Mouse (Mus musculus) colon, adult 2 months (tissue): ENCODE measurements around the gene Aen. TPM values are rescaled to one million over a fixed set of nuclear protein-coding genes. Genes with fewer than 3 reads are reported as not detected.

ENCODE experiments used
- polyA plus RNA-seq: library from polyadenylated mRNA; depleted of rRNA; stranded (reverse); fragments of >200 nt; gene quantifications from 2 replicates; pipeline ENCODE4 v1.2.3, GENCODE M21; 2012; rRNA removed

The Aen gene
- polyA plus RNA-seq, result 21.9 and 22.7 TPM in 2 replicates

DNA sequence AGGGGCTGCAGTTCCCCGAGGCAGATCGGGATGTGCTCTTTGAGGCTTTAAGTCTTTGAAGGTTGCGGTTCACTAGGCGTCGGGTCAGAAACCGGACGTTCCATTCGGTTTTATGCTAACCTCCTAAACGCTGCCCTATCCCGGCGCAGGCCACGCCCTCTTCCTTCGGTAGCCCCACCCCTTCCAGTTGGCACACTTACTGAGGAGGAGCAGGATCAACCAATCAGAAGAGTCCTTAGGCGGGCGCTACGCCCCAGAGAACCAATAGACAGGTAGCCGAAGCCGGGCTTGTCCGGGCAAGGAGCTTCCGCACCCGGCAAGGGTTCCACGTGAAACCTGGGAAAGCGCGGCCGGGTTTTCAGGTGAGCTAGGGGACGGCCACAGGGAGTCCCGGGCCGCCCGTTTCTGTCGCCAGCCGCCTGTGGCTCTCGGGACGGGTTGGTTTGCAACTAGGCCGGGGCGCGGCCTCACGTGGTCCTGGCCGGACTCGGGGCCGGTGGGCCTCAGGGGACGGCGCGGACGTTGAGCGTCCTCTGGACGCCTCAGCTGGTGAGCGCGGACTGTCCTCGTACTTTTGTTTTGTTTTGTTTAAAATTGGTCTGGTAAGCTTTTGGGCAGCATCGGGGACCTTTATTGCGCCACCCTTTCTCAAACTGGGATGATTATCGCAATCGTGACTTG is at the start of gene Aen:
Gene Aen (plus strand): TSS at position 202 of the 681 bp plus-strand sequence.

GRCm38 (mm10) chr7:78846737-78847434 is 48.8 kb upstream of the Aen start, which contains the start of gene Det1:
Gene Det1 (minus strand): TSS chr7:78847263.

DNA sequence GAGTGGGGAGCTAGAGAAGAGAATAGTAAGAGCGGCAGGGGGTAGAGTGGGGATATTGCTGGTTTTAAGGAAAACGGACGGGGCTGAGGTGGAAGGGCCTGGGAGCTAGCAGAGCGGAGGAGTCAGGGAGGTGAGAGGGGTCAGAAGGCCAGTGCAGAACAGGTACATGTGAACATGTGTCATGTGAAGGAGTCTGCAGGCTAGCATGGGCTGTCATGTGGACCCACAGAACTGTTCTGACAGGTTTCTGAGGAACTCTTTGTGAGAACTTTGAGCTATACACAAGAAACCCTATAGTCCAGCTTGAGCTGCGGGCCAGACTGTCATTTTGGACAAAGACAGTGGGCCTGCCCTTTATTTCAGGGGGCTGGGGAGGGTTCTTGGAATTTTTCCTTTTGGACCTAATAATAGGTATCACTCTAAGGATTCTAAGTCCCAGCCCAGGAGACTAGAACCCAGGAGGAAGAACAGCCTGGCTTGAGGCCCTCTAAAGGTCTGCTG is 17.4 kb downstream of the Aen start, which contains the start of gene Isg20:
Gene Isg20 (plus strand): TSS at position 451 of the 501 bp plus-strand sequence.

Other genes starting within 250 kb of the Aen start
- 1.0 and 1.9 TPM in 2 replicates for gene Ntrk3, start 157.8 kb upstream of the Aen start, polyA plus RNA-seq
- gene Mrps11, start 112.7 kb upstream of the Aen start, polyA plus RNA-seq, result 35.6 and 38.8 TPM in 2 replicates
- 20.3 and 31.0 TPM in 2 replicates for gene Mrpl46, start 112.3 kb upstream of the Aen start, polyA plus RNA-seq
- 11.7 and 15.5 TPM in 2 replicates for gene Det1, start 48.6 kb upstream of the Aen start, polyA plus RNA-seq
- 54.4 and 63.4 TPM in 2 replicates for gene Isg20, start 17.6 kb downstream of the Aen start, polyA plus RNA-seq
- gene Acan, start 157.6 kb downstream of the Aen start, polyA plus RNA-seq, result not detected in 2 replicates
- gene Hapln3, start 235.2 kb downstream of the Aen start, polyA plus RNA-seq, result 1.0 and 2.1 TPM in 2 replicates